Mouse (Mus musculus) left cerebral cortex, adult 11 months (tissue): ENCODE results near the gene Nlgn1.

ENCODE experiments used
- DNase-seq: peaks from one replicate; pipeline ENCODE4 v3.0.0; 2022; ENCODE audit warnings: low spot score

Gene Nlgn1

GRCm38 (mm10) chr3:26050769-26051168, 281.5 kb downstream of the Nlgn1 start:
- no peak for DNase-seq

- DNase-seq: no peak
Observed at GRCm38 (mm10) chr3:26042966-26043365, 289.3 kb downstream of the Nlgn1 start.

GRCm38 (mm10) chr3:26039696-26040095, 292.6 kb downstream of the Nlgn1 start:
- DNase-seq: peak; percentile 22

GRCm38 (mm10) chr3:26026025-26026424, 306.2 kb downstream of the Nlgn1 start:
- DNase-seq: no peak

- DNase-seq: no peak
Observed at GRCm38 (mm10) chr3:26023217-26023616, 309.0 kb downstream of the Nlgn1 start.

GRCm38 (mm10) chr3:26021632-26022184, 310.6 kb downstream of the Nlgn1 start:
- DNase-seq: no peak

- DNase-seq: no peak
Observed at GRCm38 (mm10) chr3:26011310-26012078, 320.8 kb downstream of the Nlgn1 start.

- peak; percentile 10 for DNase-seq
Observed at GRCm38 (mm10) chr3:26002863-26003608, 329.2 kb downstream of the Nlgn1 start.

GRCm38 (mm10) chr3:26002367-26002766, 329.9 kb downstream of the Nlgn1 start:
- no peak for DNase-seq

GRCm38 (mm10) chr3:25967546-25967945, 364.7 kb downstream of the Nlgn1 start:
- peak; percentile 24 for DNase-seq

- no peak for DNase-seq
Observed at GRCm38 (mm10) chr3:25964237-25964636, 368.0 kb downstream of the Nlgn1 start.

- no peak for DNase-seq
Observed at GRCm38 (mm10) chr3:25963568-25963967, 368.7 kb downstream of the Nlgn1 start.

GRCm38 (mm10) chr3:25916535-25916934, 415.7 kb downstream of the Nlgn1 start:
- DNase-seq: no peak

GRCm38 (mm10) chr3:25914365-25915065, 417.7 kb downstream of the Nlgn1 start:
- no peak for DNase-seq

- DNase-seq: peak; percentile 68
Observed at GRCm38 (mm10) chr3:25903140-25903809, 429.0 kb downstream of the Nlgn1 start.

GRCm38 (mm10) chr3:25897456-25897855, 434.8 kb downstream of the Nlgn1 start:
- DNase-seq: no peak

GRCm38 (mm10) chr3:25884797-25885196, 447.5 kb downstream of the Nlgn1 start:
- no peak for DNase-seq

GRCm38 (mm10) chr3:25869161-25869560, 463.1 kb downstream of the Nlgn1 start:
- no peak for DNase-seq

GRCm38 (mm10) chr3:25858384-25858783, 473.9 kb downstream of the Nlgn1 start:
- DNase-seq: no peak

- DNase-seq: no peak
Observed at GRCm38 (mm10) chr3:25844686-25845462, 487.4 kb downstream of the Nlgn1 start.

- DNase-seq: no peak
Observed at GRCm38 (mm10) chr3:25830237-25830636, 502.0 kb downstream of the Nlgn1 start.
